Mouse (Mus musculus) megakaryocyte, embryonic 14.5 days (primary cell): ENCODE data around the gene Tpo.

Experiments
- FLI1 ChIP-seq: IDR thresholded peaks from 2 replicates; pipeline ENCODE4 v1.6.1; 2012; ENCODE audit warnings: low read length, inconsistent platforms, mixed read lengths
- GATA1 ChIP-seq: IDR thresholded peaks from 3 replicates; pipeline ENCODE4 v1.6.1; 2012; ENCODE audit warnings: mixed read lengths, low read length, inconsistent platforms, borderline replicate concordance

GRCm38 (mm10) chr12:30023491-30023890 lies 108.9 kb downstream of the Tpo start:
- TF ChIP-seq FLI1 (no peak), GATA1 (no peak)
